Mouse (Mus musculus) ES-E14 (cell line): ENCODE data around the gene Macf1.

Source experiments
- CHD2 ChIP-seq: IDR thresholded peaks from 2 replicates; pipeline ENCODE4 v1.6.1; 2014; ENCODE audit warnings: mild to moderate bottlenecking, low read depth, low read length, inconsistent platforms
- HCFC1 ChIP-seq: IDR thresholded peaks from 2 replicates; pipeline ENCODE4 v1.6.1; 2012; ENCODE audit warnings: low read length, inconsistent platforms, borderline replicate concordance; ENCODE audit not compliant: insufficient read depth
- MAFK ChIP-seq: IDR thresholded peaks from 2 replicates; pipeline ENCODE4 v1.6.1; 2014; ENCODE audit warnings: mild to moderate bottlenecking, low read depth, low read length, inconsistent platforms; ENCODE audit not compliant: insufficient read depth
- ZC3H11A ChIP-seq: IDR thresholded peaks from 2 replicates; pipeline ENCODE4 v1.6.1; 2012; ENCODE audit warnings: low read depth, mild to moderate bottlenecking, inconsistent platforms, low read length, borderline replicate concordance
- ZNF384 ChIP-seq: IDR thresholded peaks from 2 replicates; pipeline ENCODE4 v1.6.1; 2012; ENCODE audit warnings: low read depth, low read length, inconsistent platforms

DNA sequence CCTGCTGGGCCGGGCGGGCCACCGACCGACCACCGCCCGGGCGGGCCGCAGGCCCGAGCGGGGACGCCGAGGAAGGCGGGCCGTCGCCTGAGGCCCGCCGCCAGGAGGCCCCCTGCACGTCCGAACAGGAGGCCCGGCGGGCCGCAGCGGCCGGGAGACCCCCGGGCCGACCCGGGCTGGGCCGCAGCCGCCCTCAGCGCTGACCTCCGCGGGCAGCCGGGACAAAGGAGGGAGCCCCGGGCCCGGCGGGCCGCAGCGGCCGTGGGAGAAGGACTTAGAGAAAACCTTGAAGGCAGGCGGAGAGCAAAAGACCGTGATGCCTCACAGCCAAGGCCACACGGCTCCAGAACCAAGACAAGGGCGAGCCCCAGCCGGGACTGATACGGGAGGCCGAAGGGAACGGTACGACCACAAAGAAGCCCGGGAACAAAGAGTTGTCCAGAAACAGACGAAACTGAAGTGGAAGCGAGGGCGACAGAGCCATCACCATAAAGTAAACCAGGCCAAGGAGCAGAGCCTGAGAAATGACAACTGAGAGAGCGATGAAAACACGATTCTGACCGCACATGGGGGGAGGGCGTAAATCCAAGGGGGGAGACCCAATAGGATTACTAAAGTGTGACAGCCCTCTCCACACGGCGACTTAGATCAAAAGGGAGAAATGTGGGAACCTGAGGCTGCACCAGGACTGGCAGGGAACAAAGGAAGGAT is 19.1 kb downstream of the Macf1 start:
- TF ChIP-seq MAFK (no peak), CHD2 (no peak), ZC3H11A (no peak), ZNF384 (no peak), HCFC1 (no peak)
